Mouse (Mus musculus) stomach, postnatal 0 days (tissue): ENCODE measurements at regions not wholly inside any gene's neighbourhood (a gene's known extent, or its start where the extent isn't known, plus 50 kb on each side); places are given as distances from the start of the nearest gene placed in this dataset.

Experiments
- CTCF ChIP-seq: IDR thresholded peaks from 2 replicates; pipeline ENCODE4 v1.5.1; 2016; ENCODE audit warnings: antibody characterized with exemption, low read depth, mild to moderate bottlenecking, moderate library complexity
- EP300 ChIP-seq: optimal IDR thresholded peaks from 2 replicates; pipeline ENCODE3; 2016; ENCODE audit warnings: antibody characterized with exemption

DNA sequence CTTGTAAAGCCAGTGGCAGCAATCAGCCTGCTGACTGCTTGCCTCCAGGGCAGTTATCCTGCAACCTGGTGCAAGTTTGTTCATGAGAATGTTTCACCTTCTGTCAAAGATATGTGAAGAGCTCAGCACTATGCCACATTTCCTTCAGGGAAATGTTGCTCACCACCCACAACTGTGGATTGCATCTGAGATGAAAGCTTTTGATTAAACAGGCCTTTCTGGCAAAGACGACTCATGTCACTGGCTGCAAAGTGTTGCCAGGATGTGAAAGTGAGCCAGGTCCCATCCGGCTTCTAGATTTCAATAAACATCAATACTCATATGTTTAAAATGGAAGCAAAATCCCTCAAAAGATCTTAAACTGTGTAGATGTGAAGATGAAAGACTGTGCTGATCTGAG is 2121.0 kb downstream of the Gm37988 start:
- TF ChIP-seq CTCF (no peak), EP300 (no peak)
